Comparison of ENCODE assay signal across 25 mouse cellular contexts in the genomic region with DNA sequence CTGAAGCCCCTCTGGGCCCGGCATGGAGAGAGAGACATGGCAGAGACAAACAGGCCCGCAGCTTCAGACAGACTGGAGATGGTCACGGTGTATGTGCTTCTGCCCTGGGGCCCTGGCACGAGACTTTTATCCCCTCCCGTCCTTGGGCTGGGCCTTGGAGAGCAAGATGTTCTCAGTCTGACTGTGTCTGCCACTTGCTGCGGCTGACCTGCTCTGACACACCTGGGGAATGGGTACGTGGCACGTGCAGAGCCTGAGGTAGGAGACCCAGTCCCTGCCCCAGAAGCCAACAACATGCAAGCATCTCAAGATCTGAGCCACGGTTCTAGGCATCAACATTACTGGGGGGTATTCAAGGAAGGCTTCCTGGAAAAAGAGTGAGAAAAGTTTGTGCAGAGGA. TPM values are rescaled to one million over a fixed set of nuclear protein-coding genes. Genes with fewer than 3 reads are reported as not detected.
DNase-seq lines count a peak whose midpoint lies in the region; ATAC-seq and TF ChIP-seq lines count a peak whose summit lies in the region.
"Had no signal": no experiment of that assay in that cellular context is flagged by ENCODE, and none has a peak within 500 bp of the region (broad histone marks: within the 10 kb centered on the region; RNA-seq: fewer than 3 reads in every experiment).

A gene (minus strand): TSS at position 101 of the 400 bp plus-strand sequence.

- no peak for DNase-seq in embryonic facial prominence, embryonic 10.5 days (ENCODE audit: low spot score)
- no peak for DNase-seq in lung, adult 2 months
- DNase-seq in lung, postnatal 10 days = no peak
- no peak for DNase-seq in stomach, postnatal 0 days (ENCODE audit: low spot score)
- no peak for DNase-seq in T-cell, adult 2 months (ENCODE audit: low spot score)
- DNase-seq: adrenal gland, postnatal 14 days; B cell, adult 2 months; cerebellum, adult 11-12 months; cerebellum, adult 9-10 months; cerebellum, postnatal 25 days; gastrocnemius, postnatal 36 days; heart, adult 18-20 months; heart, postnatal 10 days; heart, postnatal 4 days had no signal

- TF ChIP-seq EP300 in stomach, postnatal 0 days (optimal IDR thresholded peaks at IDR 0.05) = no peak

- H3K4me2 ChIP-seq in embryonic facial prominence, embryonic 15.5 days (replicated peaks) = no peak within 1 kb of the TSS
- no peak within 1 kb of the TSS for H3K4me2 ChIP-seq in limb, embryonic 15.5 days
- H3K4me2 ChIP-seq in stomach, postnatal 0 days (replicated peaks; ENCODE audit: low read depth) = peak within 1 kb of the TSS; percentile 25
- H3K4me2 ChIP-seq: embryonic facial prominence, embryonic 13.5 days; forebrain, embryonic 15.5 days; hindbrain, embryonic 12.5 days had no signal

- no peak for TF ChIP-seq CTCF in lung, adult 2 months (IDR thresholded peaks at IDR 0.05; ENCODE audit: insufficient read depth, low read length)
- TF ChIP-seq CTCF in stomach, postnatal 0 days (IDR thresholded peaks at IDR 0.05; ENCODE audit: low read depth) = no peak

- H3K27me3 ChIP-seq in embryonic facial prominence, embryonic 15.5 days = no peaks in the 10 kb centered on the region
- H3K27me3 ChIP-seq in embryonic facial prominence, embryonic 10.5 days (replicated peaks; ENCODE audit: low read depth, poor library complexity, severe bottlenecking) = 0 out of 2 replicates have a peak, but pooled peaks cover 5% of the 10 kb centered on the region
- no peaks in the 10 kb centered on the region for H3K27me3 ChIP-seq in limb, embryonic 15.5 days
- no peaks in the 10 kb centered on the region for H3K27me3 ChIP-seq in stomach, postnatal 0 days (ENCODE audit: control insufficient read depth, insufficient read depth, low read length)
- H3K27me3 ChIP-seq: embryonic facial prominence, embryonic 13.5 days; forebrain, embryonic 15.5 days; hindbrain, embryonic 12.5 days had no signal

- H3K9me3 ChIP-seq in embryonic facial prominence, embryonic 15.5 days (replicated peaks) = no peaks in the 10 kb centered on the region
- H3K9me3 ChIP-seq in embryonic facial prominence, embryonic 10.5 days = no peaks in the 10 kb centered on the region
- no peaks in the 10 kb centered on the region for H3K9me3 ChIP-seq in limb, embryonic 15.5 days
- no peaks in the 10 kb centered on the region for H3K9me3 ChIP-seq in stomach, postnatal 0 days (ENCODE audit: control insufficient read depth, low read length)
- H3K9me3 ChIP-seq: embryonic facial prominence, embryonic 13.5 days; forebrain, embryonic 15.5 days; heart, embryonic 10.5 days; hindbrain, embryonic 12.5 days had no signal

- no peak within 1 kb of the TSS for H3K27ac ChIP-seq in embryonic facial prominence, embryonic 15.5 days (replicated peaks)
- H3K27ac ChIP-seq in embryonic facial prominence, embryonic 10.5 days (replicated peaks) = no peak within 1 kb of the TSS; the same call in 1 of the 2 replicates
- no peak within 1 kb of the TSS for H3K27ac ChIP-seq in limb, embryonic 15.5 days
- H3K27ac ChIP-seq in stomach, postnatal 0 days (replicated peaks) = peak within 1 kb of the TSS; percentile 89
- H3K27ac ChIP-seq: embryonic facial prominence, embryonic 13.5 days; forebrain, embryonic 15.5 days; heart, embryonic 10.5 days; hindbrain, embryonic 12.5 days had no signal

- no peak for TF ChIP-seq POLR2A in lung, adult 2 months (IDR thresholded peaks at IDR 0.05; ENCODE audit: borderline replicate concordance, extremely low read depth, low read depth, low read length)

- H3K36me3 ChIP-seq in embryonic facial prominence, embryonic 15.5 days = no peaks in the 10 kb centered on the region
- H3K36me3 ChIP-seq in embryonic facial prominence, embryonic 10.5 days (replicated peaks) = no peaks in the 10 kb centered on the region
- H3K36me3 ChIP-seq in limb, embryonic 15.5 days = no peaks in the 10 kb centered on the region
- H3K36me3 ChIP-seq in stomach, postnatal 0 days (ENCODE audit: control insufficient read depth, insufficient read depth, low read length) = no peaks in the 10 kb centered on the region
- H3K36me3 ChIP-seq: embryonic facial prominence, embryonic 13.5 days; forebrain, embryonic 15.5 days; G1E; heart, embryonic 10.5 days; hindbrain, embryonic 12.5 days had no signal

- no peak within 1 kb of the TSS for H3K4me3 ChIP-seq in embryonic facial prominence, embryonic 15.5 days (replicated peaks)
- no peak within 1 kb of the TSS for H3K4me3 ChIP-seq in embryonic facial prominence, embryonic 10.5 days
- no peak within 1 kb of the TSS for H3K4me3 ChIP-seq in lung, adult 2 months (replicated peaks; ENCODE audit: extremely low read depth, low read depth, low read length)
- H3K4me3 ChIP-seq in limb, embryonic 15.5 days = no peak within 1 kb of the TSS
- H3K4me3 ChIP-seq in stomach, postnatal 0 days (ENCODE audit: low read depth, low read length) = no peak within 1 kb of the TSS
- H3K4me3 ChIP-seq: embryonic facial prominence, embryonic 13.5 days; forebrain, embryonic 15.5 days; heart, embryonic 10.5 days; hindbrain, embryonic 12.5 days had no signal

- 69% methylated on average over 9 of the region's 9 CpGs for WGBS in embryonic facial prominence, embryonic 15.5 days
- WGBS in embryonic facial prominence, embryonic 10.5 days = 79% methylated on average over 9 of the region's 9 CpGs
- WGBS in lung, adult 2 months = 81% methylated on average over 9 of the region's 9 CpGs
- 79% methylated on average over 9 of the region's 9 CpGs for WGBS in limb, embryonic 15.5 days
- WGBS in stomach, postnatal 0 days = 73% methylated on average over 9 of the region's 9 CpGs

- no peak within 1 kb of the TSS for H3K9ac ChIP-seq in embryonic facial prominence, embryonic 15.5 days
- no peak within 1 kb of the TSS for H3K9ac ChIP-seq in limb, embryonic 15.5 days
- H3K9ac ChIP-seq in stomach, postnatal 0 days (ENCODE audit: low read length) = no peak within 1 kb of the TSS
- H3K9ac ChIP-seq: embryonic facial prominence, embryonic 13.5 days; forebrain, embryonic 15.5 days; hindbrain, embryonic 12.5 days had no signal

- ATAC-seq in embryonic facial prominence, embryonic 15.5 days (ENCODE audit: insufficient number of reproducible peaks, low FRiP score, low TSS enrichment, low read depth) = no peak
- ATAC-seq in limb, embryonic 15.5 days (ENCODE audit: insufficient number of reproducible peaks, low FRiP score, low TSS enrichment, low read depth) = no peak
- ATAC-seq in stomach, postnatal 0 days (ENCODE audit: low FRiP score, low TSS enrichment) = no peak
- ATAC-seq: CD4-positive, CD25-positive, alpha-beta regulatory T cell, adult 4 months; forebrain, embryonic 15.5 days; hindbrain, embryonic 16.5 days had no signal

- no peaks in the 10 kb centered on the region for H3K4me1 ChIP-seq in embryonic facial prominence, embryonic 15.5 days
- peaks cover 6% of the 10 kb centered on the region; the same call in 1 of the 2 replicates for H3K4me1 ChIP-seq in embryonic facial prominence, embryonic 10.5 days
- H3K4me1 ChIP-seq in lung, adult 2 months (ENCODE audit: control insufficient read depth, insufficient read depth, low read length) = no peaks in the 10 kb centered on the region
- no peaks in the 10 kb centered on the region for H3K4me1 ChIP-seq in limb, embryonic 15.5 days
- peaks cover 7% of the 10 kb centered on the region; the same call in 1 of the 2 replicates for H3K4me1 ChIP-seq in stomach, postnatal 0 days (replicated peaks; ENCODE audit: control insufficient read depth, insufficient read depth)
- H3K4me1 ChIP-seq: embryonic facial prominence, embryonic 13.5 days; forebrain, embryonic 15.5 days; heart, embryonic 10.5 days; hindbrain, embryonic 12.5 days had no signal

RNA-seq across cellular contexts. Expression of the gene that starts here (rescaled TPM):
- 11.5 and 14.1 TPM in 2 replicates for polyA plus RNA-seq in embryonic facial prominence, embryonic 15.5 days (2015; fragmentation: Nextera tagmentation; extraction: Ambion mirVana)
- not detected in 2 replicates for polyA plus RNA-seq in embryonic facial prominence, embryonic 10.5 days (2016; fragmentation: Nextera tagmentation; extraction: Ambion mirVana)
- 0.05 and 32.9 TPM in 2 replicates for polyA plus RNA-seq in lung, adult 2 months (2012; rRNA removed)
- 13.3 and 15.6 TPM in 2 replicates for polyA plus RNA-seq in limb, embryonic 15.5 days (2015; fragmentation: Nextera tagmentation; extraction: Ambion mirVana)
- polyA plus RNA-seq in stomach, postnatal 0 days (2015; fragmentation: Nextera tagmentation; extraction: Ambion mirVana) = 49.3 and 73.4 TPM in 2 replicates
- polyA plus RNA-seq: CD4-positive, CD25-positive, alpha-beta regulatory T cell, adult 4 months; cortical plate, adult 2 months; forebrain, embryonic 15.5 days; G1E; heart, embryonic 10.5 days; heart, embryonic 14.5 days; hindbrain, embryonic 12.5 days had no signal
